Mouse (Mus musculus) heart, postnatal 0 days (tissue): ENCODE results near the gene Mpig6b. TPM values are rescaled to one million over a fixed set of nuclear protein-coding genes. Genes with fewer than 3 reads are reported as not detected.

Experiments
- ATAC-seq: fragments of 200-750 bp; cut with Nextera tagmentation; 2 replicates; pipeline ENCODE4 v1.8.0; 2017; ENCODE audit warnings: low read depth, moderate number of reproducible peaks, moderate library complexity; ENCODE audit not compliant: insufficient read depth
- DNase-seq: peaks from one replicate; pipeline ENCODE4 v3.0.0-alpha.2; 2016; ENCODE audit warnings: low spot score
- H3K27ac ChIP-seq: fragments of 300-500 bp; sonication (generic); 2 replicates; pipeline ENCODE4 v1.5.1; 2014; ENCODE audit warnings: low read depth, mild to moderate bottlenecking
- H3K27me3 ChIP-seq: fragments of 300-500 bp; sonication (generic); 2 replicates; pipeline ENCODE4 v1.6.1; 2014; ENCODE audit warnings: low read length, mixed read lengths; ENCODE audit not compliant: control insufficient read depth, insufficient read depth
- H3K36me3 ChIP-seq: fragments of 300-500 bp; sonication (generic); replicated peaks from 2 replicates; pipeline ENCODE4 v1.6.1; 2014; ENCODE audit warnings: low read length, mixed read lengths; ENCODE audit not compliant: control insufficient read depth, insufficient read depth
- H3K4me1 ChIP-seq: fragments of 300-500 bp; sonication (generic); 2 replicates; pipeline ENCODE4 v1.6.1; 2014; ENCODE audit warnings: antibody characterized with exemption; ENCODE audit not compliant: control insufficient read depth, insufficient read depth
- H3K4me2 ChIP-seq: fragments of 300-500 bp; sonication (generic); 2 replicates; pipeline ENCODE4 v1.6.1; 2014; ENCODE audit warnings: low read depth, mild to moderate bottlenecking, low read length, moderate library complexity
- H3K4me3 ChIP-seq: fragments of 300-500 bp; sonication (generic); 2 replicates; pipeline ENCODE4 v1.5.1; 2014; ENCODE audit warnings: low read depth, low read length
- H3K9ac ChIP-seq: fragments of 300-500 bp; sonication (generic); replicated peaks from 2 replicates; pipeline ENCODE4 v1.6.1; 2014; ENCODE audit warnings: low read depth, low read length, mixed read lengths
- H3K9me3 ChIP-seq: fragments of 300-500 bp; sonication (generic); replicated peaks from 2 replicates; pipeline ENCODE4 v1.6.1; 2016; ENCODE audit warnings: low read length; ENCODE audit not compliant: control insufficient read depth
- CTCF ChIP-seq: IDR thresholded peaks from 2 replicates; pipeline ENCODE4 v1.5.1; 2016; ENCODE audit warnings: antibody characterized with exemption, control low read depth, low read depth
- EP300 ChIP-seq: IDR thresholded peaks from 2 replicates; pipeline ENCODE4 v1.6.1; 2016; ENCODE audit warnings: antibody characterized with exemption, low read depth
- WGBS: fragments of 180-500 bp; shearing (Covaris S2); extraction: QIAGEN DNeasy Blood & Tissue Kit; methylation state at CpG from one replicate; pipeline ENCODE4 v1.1.7; 2014; 5-methylcytosine and 5-hydroxymethylcytosine counted together
- polyA plus RNA-seq: library from polyadenylated mRNA; unstranded; fragments of >200 nt; fragmentation: Nextera tagmentation; extraction: Ambion mirVana; gene quantifications from 2 replicates; pipeline ENCODE4 v1.2.1, GENCODE M21; 2015
- total RNA-seq: library from RNA; depleted of rRNA; stranded (reverse); fragments of >200 nt; gene quantifications from 2 replicates; pipeline ENCODE4 v1.2.3, GENCODE M21; 2014; ENCODE audit warnings: low replicate concordance; rRNA removed

Mpig6b gene
- total and polyA plus RNA-seq, 2 experiments from 2014 or later = 0.15 TPM; not detected in 1

- no peak overlapping the region for H3K4me3 ChIP-seq
- DNase-seq (no peak), ATAC-seq (no peak)
- TF ChIP-seq EP300 (no peak), CTCF (no peak)
- H3K4me2 ChIP-seq = no peak overlapping the region
- peaks cover 11% of the 10 kb centered on the region for H3K4me1 ChIP-seq
- no peaks in the 10 kb centered on the region for H3K9me3 ChIP-seq
- H3K27ac ChIP-seq = no peak overlapping the region
- H3K36me3 ChIP-seq = peaks cover 53% of the 10 kb centered on the region
- WGBS = 88% methylated on average over 16 of the region's 16 CpGs
- H3K27me3 ChIP-seq = no peaks in the 10 kb centered on the region
- H3K9ac ChIP-seq = no peak overlapping the region
Measured at GRCm38 (mm10) chr17:35015296-35015695, 50.7 kb downstream of the Mpig6b start.

- Histone ChIP-seq H3K4me1 (peaks cover 11% of the 10 kb centered on the region), H3K36me3 (peaks cover 66% of the 10 kb centered on the region), H3K4me2 (no peak overlapping the region), H3K9ac (no peak overlapping the region), H3K27me3 (no peaks in the 10 kb centered on the region), H3K27ac (no peak overlapping the region), H3K4me3 (no peak overlapping the region), H3K9me3 (no peaks in the 10 kb centered on the region)
- TF ChIP-seq EP300 (no peak), CTCF (no peak)
- ATAC-seq = no peak
- WGBS = 76% methylated on average over 6 of the region's 6 CpGs
- no peak for DNase-seq
Measured at GRCm38 (mm10) chr17:35013221-35013620, 52.8 kb downstream of the Mpig6b start.

Other genes with a start within 250 kb of the Mpig6b start
Only the 30 nearest of the 45 such genes appear.
- 30.1 and 79.2 TPM in 2 replicates for gene Neu1, start 134.9 kb downstream of the Mpig6b start, total RNA-seq
- 18.6 and 19.5 TPM in 2 replicates for gene Neu1, start 134.9 kb downstream of the Mpig6b start, polyA plus RNA-seq
- gene Hspa1b, start 106.9 kb downstream of the Mpig6b start, total RNA-seq = 6.0 and 21.6 TPM in 2 replicates
- 0.14 and 0.25 TPM in 2 replicates for gene Hspa1b, start 106.9 kb downstream of the Mpig6b start, polyA plus RNA-seq
- gene Gm20481, start 96.3 kb downstream of the Mpig6b start, total RNA-seq = not detected in 2 replicates
- not detected in 2 replicates for gene Gm20481, start 96.3 kb downstream of the Mpig6b start, polyA plus RNA-seq
- 8.2 and 10.2 TPM in 2 replicates for gene Hspa1a, start 94.0 kb downstream of the Mpig6b start, total RNA-seq
- gene Hspa1a, start 94.0 kb downstream of the Mpig6b start, polyA plus RNA-seq = 2.5 and 2.8 TPM in 2 replicates
- 3.3 and 5.1 TPM in 2 replicates for gene Hspa1l, start 93.5 kb downstream of the Mpig6b start, total RNA-seq
- gene Hspa1l, start 93.5 kb downstream of the Mpig6b start, polyA plus RNA-seq = 1.6 and 1.8 TPM in 2 replicates
- gene Lsm2, start 84.3 kb downstream of the Mpig6b start, total RNA-seq = 23.1 and 43.3 TPM in 2 replicates
- gene Lsm2, start 84.3 kb downstream of the Mpig6b start, polyA plus RNA-seq = 63.5 and 64.2 TPM in 2 replicates
- gene Vars, start 65.2 kb downstream of the Mpig6b start, total RNA-seq = 61.5 and 92.0 TPM in 2 replicates
- 20.4 and 21.7 TPM in 2 replicates for gene Vars, start 65.2 kb downstream of the Mpig6b start, polyA plus RNA-seq
- gene Vwa7, start 49.6 kb downstream of the Mpig6b start, total RNA-seq = 0.77 and 0.92 TPM in 2 replicates
- gene Vwa7, start 49.6 kb downstream of the Mpig6b start, polyA plus RNA-seq = 0.43 and 0.63 TPM in 2 replicates
- gene Sapcd1, start 38.2 kb downstream of the Mpig6b start, total RNA-seq = 2.1 and 9.6 TPM in 2 replicates
- gene Sapcd1, start 38.2 kb downstream of the Mpig6b start, polyA plus RNA-seq = 0.77 and 1.2 TPM in 2 replicates
- gene Msh5, start 19.4 kb downstream of the Mpig6b start, total RNA-seq = 1.2 and 5.0 TPM in 2 replicates
- 1.4 and 1.7 TPM in 2 replicates for gene Msh5, start 19.4 kb downstream of the Mpig6b start, polyA plus RNA-seq
- gene Clic1, start 16.2 kb downstream of the Mpig6b start, total RNA-seq = 194 and 223 TPM in 2 replicates
- gene Clic1, start 16.2 kb downstream of the Mpig6b start, polyA plus RNA-seq = 203 and 205 TPM in 2 replicates
- gene Ddah2, start 7.1 kb downstream of the Mpig6b start, total RNA-seq = 97.1 and 114 TPM in 2 replicates
- 128 and 130 TPM in 2 replicates for gene Ddah2, start 7.1 kb downstream of the Mpig6b start, polyA plus RNA-seq
- not detected in 2 replicates for gene Ly6g6c, start 796 bp downstream of the Mpig6b start, total RNA-seq
- not detected in 2 replicates for gene Ly6g6c, start 796 bp downstream of the Mpig6b start, polyA plus RNA-seq
- gene Ly6g6e, start 10.7 kb upstream of the Mpig6b start, total RNA-seq = 1.6 TPM in 1 of 2 replicates, not detected in the other
- 0.22 and 0.32 TPM in 2 replicates for gene Ly6g6e, start 10.7 kb upstream of the Mpig6b start, polyA plus RNA-seq
- gene Ly6g6d, start 11.9 kb upstream of the Mpig6b start, total RNA-seq = 3.8 TPM in 1 of 2 replicates, not detected in the other
- gene Ly6g6d, start 11.9 kb upstream of the Mpig6b start, polyA plus RNA-seq = 3.0 and 3.3 TPM in 2 replicates
- not detected in 2 replicates for gene Ly6g6f, start 19.4 kb upstream of the Mpig6b start, total RNA-seq
- 0.10 TPM in 1 of 2 replicates, not detected in the other for gene Ly6g6f, start 19.4 kb upstream of the Mpig6b start, polyA plus RNA-seq
- 74.3 and 131 TPM in 2 replicates for gene Abhd16a, start 23.1 kb upstream of the Mpig6b start, total RNA-seq
- gene Abhd16a, start 23.1 kb upstream of the Mpig6b start, polyA plus RNA-seq = 73.2 and 74.1 TPM in 2 replicates
- not detected in 2 replicates for gene Ly6g5c, start 42.1 kb upstream of the Mpig6b start, total RNA-seq
- gene Ly6g5c, start 42.1 kb upstream of the Mpig6b start, polyA plus RNA-seq = 0.25 and 0.26 TPM in 2 replicates
- 0.97 TPM in 1 of 2 replicates, not detected in the other for gene Ly6g5b, start 49.2 kb upstream of the Mpig6b start, total RNA-seq
- 0.30 TPM in 1 of 2 replicates, not detected in the other for gene Ly6g5b, start 49.2 kb upstream of the Mpig6b start, polyA plus RNA-seq
- gene Gpank1, start 55.3 kb upstream of the Mpig6b start, total RNA-seq = 4.2 and 24.1 TPM in 2 replicates
- gene Gpank1, start 55.3 kb upstream of the Mpig6b start, polyA plus RNA-seq = 9.1 and 9.6 TPM in 2 replicates
- 239 and 244 TPM in 2 replicates for gene Csnk2b, start 55.9 kb upstream of the Mpig6b start, total RNA-seq
- 232 and 241 TPM in 2 replicates for gene Csnk2b, start 55.9 kb upstream of the Mpig6b start, polyA plus RNA-seq
- gene D17H6S53E, start 60.2 kb upstream of the Mpig6b start, total RNA-seq = 22.3 and 135 TPM in 2 replicates
- 16.4 and 17.3 TPM in 2 replicates for gene D17H6S53E, start 60.2 kb upstream of the Mpig6b start, polyA plus RNA-seq
- gene Apom, start 65.9 kb upstream of the Mpig6b start, total RNA-seq = not detected in 2 replicates
- gene Apom, start 65.9 kb upstream of the Mpig6b start, polyA plus RNA-seq = 0.11 TPM in 2 replicates
- gene Bag6, start 69.0 kb upstream of the Mpig6b start, total RNA-seq = 188 and 235 TPM in 2 replicates
- 35.6 and 37.7 TPM in 2 replicates for gene Bag6, start 69.0 kb upstream of the Mpig6b start, polyA plus RNA-seq
- 99.2 and 120 TPM in 2 replicates for gene Prrc2a, start 98.7 kb upstream of the Mpig6b start, total RNA-seq
- gene Prrc2a, start 98.7 kb upstream of the Mpig6b start, polyA plus RNA-seq = 56.6 and 60.7 TPM in 2 replicates
- 1.8 TPM in 1 of 2 replicates, not detected in the other for gene Aif1, start 109.9 kb upstream of the Mpig6b start, total RNA-seq
- gene Aif1, start 109.9 kb upstream of the Mpig6b start, polyA plus RNA-seq = 6.5 and 7.5 TPM in 2 replicates
- gene Lst1, start 122.3 kb upstream of the Mpig6b start, total RNA-seq = 6.6 and 52.7 TPM in 2 replicates
- gene Lst1, start 122.3 kb upstream of the Mpig6b start, polyA plus RNA-seq = 7.0 and 9.7 TPM in 2 replicates
- gene Ltb, start 128.3 kb upstream of the Mpig6b start, total RNA-seq = 0.27 and 1.0 TPM in 2 replicates
- gene Ltb, start 128.3 kb upstream of the Mpig6b start, polyA plus RNA-seq = 0.33 and 0.48 TPM in 2 replicates
- gene Tnf, start 135.8 kb upstream of the Mpig6b start, total RNA-seq = 0.53 TPM in 1 of 2 replicates, not detected in the other
- gene Tnf, start 135.8 kb upstream of the Mpig6b start, polyA plus RNA-seq = 0.12 and 0.21 TPM in 2 replicates
- gene Lta, start 139.2 kb upstream of the Mpig6b start, total RNA-seq = not detected in 2 replicates
- not detected in 2 replicates for gene Lta, start 139.2 kb upstream of the Mpig6b start, polyA plus RNA-seq